Mouse (Mus musculus) thymus, postnatal 4 days (tissue): ENCODE data around the gene Mitf.

Experiments used
- DNase-seq: peaks from one replicate; pipeline ENCODE4 v3.0.0; 2021

Mitf gene

DNA sequence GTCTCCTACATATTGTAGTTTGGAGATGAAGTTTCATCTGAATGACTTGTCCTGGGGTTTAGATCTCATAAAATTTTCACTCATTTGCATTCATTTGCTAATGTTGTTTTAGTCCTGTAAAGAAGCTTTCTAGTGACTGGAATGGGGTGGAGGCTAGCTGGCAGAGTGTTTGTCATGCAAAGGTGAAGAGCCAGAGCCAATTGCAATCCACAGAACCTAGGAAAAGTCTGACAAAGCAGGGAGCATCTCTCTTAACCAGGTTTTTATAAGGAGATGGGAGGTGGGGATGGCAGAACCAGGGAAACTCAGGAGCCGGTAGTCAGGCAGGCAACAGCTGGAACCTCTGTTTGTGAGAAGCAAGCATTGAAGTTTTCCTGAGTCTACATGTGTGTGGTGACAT lies 144.9 kb downstream of the Mitf start:
- no peak for DNase-seq

GRCm38 (mm10) chr6:97952845-97953244 lies 146.0 kb downstream of the Mitf start:
- no peak for DNase-seq

GRCm38 (mm10) chr6:97956121-97956520 lies 149.3 kb downstream of the Mitf start:
- no peak for DNase-seq

DNA sequence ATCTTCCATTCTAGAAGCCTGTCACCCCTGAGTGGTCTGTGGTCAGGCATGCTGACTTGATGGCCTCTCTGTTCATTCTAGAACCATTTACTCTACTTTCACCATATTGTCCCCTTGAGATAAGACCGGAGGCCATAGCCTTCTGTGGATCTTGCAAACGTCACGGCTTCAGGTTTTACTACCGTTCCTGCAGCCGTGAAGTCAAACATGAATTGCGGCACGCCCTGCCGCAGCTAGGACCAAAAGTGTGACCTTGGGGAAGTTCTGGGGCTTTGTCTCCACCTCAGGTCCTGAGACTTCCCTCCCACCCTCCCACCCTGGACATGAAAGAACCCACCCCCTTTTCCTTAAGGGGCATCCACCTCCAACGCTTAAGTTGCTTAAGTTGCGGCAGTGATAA lies 149.8 kb downstream of the Mitf start:
- no peak for DNase-seq

DNA sequence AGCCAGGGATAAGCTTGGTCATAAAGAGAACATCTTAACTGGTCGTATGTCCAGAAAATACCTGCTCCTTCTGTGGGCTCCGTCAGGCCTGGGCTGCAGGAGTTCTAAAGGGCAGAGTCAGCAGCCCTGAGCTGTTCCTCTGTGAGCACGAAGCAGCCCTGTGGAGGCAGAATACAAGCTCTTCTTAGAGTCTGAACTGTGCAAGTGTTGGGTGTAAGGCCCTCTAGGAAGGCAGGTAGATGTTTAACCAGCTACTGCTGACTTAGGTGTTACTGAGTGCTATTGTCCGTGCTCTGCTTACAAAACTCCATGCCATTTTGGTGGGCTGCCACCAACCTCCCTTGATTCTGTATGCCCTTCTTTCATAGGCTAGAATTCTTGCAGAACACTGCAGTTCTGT lies 151.4 kb downstream of the Mitf start:
- no peak for DNase-seq

- no peak for DNase-seq
Observed at GRCm38 (mm10) chr6:97961776-97962175, 154.9 kb downstream of the Mitf start.

- DNase-seq: no peak
Observed at GRCm38 (mm10) chr6:97962311-97962710, 155.5 kb downstream of the Mitf start.

DNA sequence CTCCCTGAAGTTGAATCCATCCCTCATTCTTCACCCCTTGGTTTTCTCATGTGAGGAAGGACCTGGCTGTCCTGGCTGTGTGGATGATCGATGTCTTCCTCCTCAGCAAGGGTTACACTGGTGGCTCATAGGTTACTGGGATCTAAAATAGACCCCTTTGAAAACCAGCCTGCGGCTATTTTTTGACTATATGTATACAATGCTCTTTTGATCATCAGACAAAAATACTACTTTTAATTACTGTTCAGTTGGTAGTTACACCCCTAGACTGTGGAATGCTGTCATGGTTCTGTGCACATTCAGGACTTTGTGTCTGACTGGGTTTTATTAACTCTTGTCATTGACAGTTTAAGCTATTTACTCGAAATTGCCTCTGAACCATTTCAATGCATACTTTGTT lies 157.9 kb downstream of the Mitf start:
- no peak for DNase-seq

- no peak for DNase-seq
Observed at GRCm38 (mm10) chr6:97981668-97982067, 174.8 kb downstream of the Mitf start.

DNA sequence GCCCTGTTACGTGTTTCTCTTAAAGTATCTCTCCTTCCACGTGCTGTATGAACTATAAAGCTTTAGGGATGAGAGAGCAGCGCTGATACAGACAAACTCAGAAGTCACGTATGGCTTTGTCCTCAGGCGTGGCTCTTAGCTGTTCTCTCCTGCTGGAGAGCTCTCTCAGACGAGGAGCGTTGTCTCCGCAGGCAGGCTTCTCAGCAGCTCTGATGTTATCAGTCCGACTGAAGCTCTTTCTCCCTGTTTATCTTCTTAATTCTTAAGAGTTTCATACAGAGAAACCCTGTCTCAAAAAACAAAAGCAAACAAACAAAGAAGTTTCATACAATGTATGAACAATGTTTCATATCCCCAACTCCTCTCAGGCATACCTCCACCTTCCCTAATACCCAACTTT lies 178.8 kb downstream of the Mitf start:
- DNase-seq: no peak

DNA sequence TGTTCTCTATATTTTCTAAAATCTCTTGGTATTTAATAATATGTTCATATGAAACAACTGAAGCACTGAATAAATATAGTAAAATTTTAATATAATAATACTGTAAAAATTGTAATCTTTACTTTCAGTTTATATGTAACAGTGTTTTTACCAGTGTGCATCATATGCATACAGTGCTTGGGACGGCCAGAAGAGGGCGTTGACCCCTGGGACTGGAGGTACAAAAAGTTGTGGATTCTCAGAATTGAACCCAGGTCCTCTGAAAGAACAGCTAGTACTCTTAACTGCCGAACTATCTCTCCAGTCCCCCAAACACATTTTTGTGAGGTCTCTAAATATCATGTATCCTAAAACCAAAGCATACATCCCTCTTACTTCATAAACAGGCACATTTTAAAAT lies 179.6 kb downstream of the Mitf start:
- no peak for DNase-seq

- DNase-seq: no peak
Observed at GRCm38 (mm10) chr6:97993507-97993906, 186.7 kb downstream of the Mitf start.

DNA sequence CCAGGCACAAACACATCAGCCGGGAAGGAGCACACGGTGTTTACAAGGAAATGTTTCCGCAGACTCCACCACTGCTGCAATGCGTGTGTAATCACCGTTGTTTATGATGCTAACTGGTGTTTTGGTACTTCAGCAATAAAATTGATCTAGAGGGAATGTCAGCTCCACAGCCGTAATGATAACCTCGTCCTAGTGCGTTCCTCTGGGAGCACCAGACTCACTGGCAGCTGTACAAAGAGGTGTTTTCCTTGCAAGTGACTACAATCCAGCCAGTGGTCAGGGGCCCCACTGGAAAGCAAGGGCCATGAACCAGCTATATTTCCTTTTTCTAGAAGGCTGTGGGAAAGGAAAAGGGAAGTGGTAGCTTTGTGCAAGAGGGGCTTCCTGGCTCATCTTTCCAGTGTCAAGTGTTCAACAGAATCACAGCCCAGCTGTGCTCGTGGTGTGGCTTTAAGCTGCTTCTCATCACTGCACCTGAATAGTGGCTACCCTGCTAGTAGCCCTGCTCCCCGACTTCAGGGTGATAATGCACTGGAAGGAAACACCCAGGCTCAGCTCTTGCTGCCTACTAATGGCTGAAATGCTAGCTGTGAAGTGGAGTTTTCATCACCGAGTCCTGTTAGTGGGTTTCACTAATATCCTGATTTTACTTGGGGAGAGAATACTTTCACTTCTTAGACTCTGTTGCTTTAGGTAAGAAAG lies 188.9 kb downstream of the Mitf start:
- DNase-seq: no peak

- no peak for DNase-seq
Observed at GRCm38 (mm10) chr6:98001551-98001950, 194.7 kb downstream of the Mitf start.

DNA sequence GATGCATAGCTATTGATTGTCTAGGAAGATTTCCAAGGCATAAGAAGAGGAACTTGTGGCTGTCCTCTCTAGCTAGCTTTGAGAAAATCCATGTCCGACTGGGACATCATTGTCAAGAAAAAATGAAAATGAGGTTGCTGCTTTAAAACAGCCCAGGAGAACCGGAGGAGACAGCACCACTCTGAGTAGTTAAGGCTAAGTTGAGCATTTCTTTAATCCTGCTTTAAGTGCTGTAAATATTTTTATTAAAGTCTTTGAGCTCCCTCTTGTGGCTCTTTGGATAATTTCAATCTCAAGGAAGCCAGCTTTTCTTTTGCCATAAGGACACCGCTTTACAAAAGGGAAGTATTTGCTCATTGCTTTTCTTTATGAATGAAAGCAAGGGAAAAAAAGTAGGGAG lies 196.3 kb downstream of the Mitf start:
- DNase-seq: no peak

DNA sequence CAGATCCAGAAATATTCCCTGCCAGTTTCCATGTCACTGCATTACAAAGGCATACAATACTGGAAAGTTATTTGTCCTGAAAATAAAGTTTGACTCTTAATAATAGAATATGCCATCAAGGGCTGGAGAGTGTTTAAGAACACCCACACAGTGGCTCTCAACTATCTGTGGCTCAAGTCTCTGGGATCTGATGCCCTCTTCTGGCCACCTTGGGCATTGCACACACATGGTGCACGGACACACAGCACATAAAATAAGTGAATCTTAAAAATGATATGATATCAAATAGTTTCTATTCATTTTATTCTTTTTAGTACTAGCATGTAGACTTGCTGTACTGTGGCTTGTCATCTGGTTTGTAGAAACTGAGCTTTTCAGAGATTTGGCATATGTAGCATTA lies 198.7 kb downstream of the Mitf start:
- DNase-seq: peak; percentile 74

- no peak for DNase-seq
Observed at GRCm38 (mm10) chr6:98015066-98015465, 208.2 kb downstream of the Mitf start.

- DNase-seq: no peak
Observed at GRCm38 (mm10) chr6:98015819-98016218, 209.0 kb downstream of the Mitf start.

GRCm38 (mm10) chr6:98023876-98024275 lies 217.0 kb downstream of the Mitf start:
- no peak for DNase-seq

DNA sequence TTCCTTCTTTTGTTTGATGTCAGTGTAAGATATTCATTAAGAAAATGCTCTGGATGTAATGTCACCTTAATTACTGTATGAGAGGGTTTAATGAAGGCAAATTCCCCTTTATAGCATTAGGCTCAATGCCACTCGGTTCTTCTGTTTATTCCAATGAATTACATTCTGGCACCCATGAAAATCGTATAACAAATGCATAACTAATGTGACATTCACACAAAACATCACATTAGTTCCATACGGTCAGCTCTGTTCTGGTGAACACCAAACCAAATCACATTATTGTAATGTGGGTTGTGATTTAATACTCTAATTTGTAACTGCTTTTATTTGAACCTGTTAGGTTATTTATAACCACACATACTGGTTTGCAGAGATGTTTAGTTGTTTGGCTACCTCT lies 231.7 kb downstream of the Mitf start:
- no peak for DNase-seq

GRCm38 (mm10) chr6:98041795-98042194 lies 234.9 kb downstream of the Mitf start:
- DNase-seq: no peak

DNA sequence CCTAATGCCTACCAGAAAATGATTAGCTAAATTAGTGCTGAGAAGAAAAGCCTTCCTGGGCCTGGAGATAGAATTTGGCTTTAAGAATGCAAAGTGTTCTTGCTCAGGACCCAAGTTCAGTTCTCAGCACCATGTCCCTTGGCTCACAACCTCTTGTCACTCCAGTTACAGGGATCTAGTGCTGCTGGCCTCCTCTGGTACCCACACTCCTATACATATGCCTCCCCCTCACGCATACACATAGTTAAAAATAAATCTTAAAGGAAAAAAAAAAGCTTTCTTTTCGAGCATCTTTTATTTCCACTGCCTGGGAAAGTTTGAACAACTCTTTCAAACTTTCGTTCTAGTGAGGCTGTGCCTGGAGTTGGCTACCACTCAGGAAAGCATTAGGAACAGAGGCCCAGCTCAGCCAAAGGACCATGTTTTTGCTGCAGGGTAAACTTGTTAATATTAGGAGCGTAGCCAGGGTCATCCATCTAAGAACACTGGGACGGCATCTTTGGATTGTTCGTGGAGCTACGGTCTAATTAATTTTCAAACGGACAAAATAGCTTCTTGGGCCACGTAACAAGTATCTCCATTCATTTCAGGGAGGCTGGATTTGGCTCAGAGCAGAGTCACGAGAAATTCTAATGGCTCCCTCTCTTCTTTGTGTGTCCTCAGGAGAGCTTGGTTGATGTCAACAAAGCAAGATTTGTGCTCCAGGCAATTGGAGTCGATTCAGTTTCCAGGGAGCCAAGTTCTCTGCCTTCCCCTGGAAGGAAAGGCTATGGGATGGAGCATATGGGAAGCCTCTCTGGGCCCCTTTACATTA lies 239.7 kb downstream of the Mitf start:
- DNase-seq: no peak

- DNase-seq: no peak
Observed at GRCm38 (mm10) chr6:98047741-98048140, 240.9 kb downstream of the Mitf start.

- no peak for DNase-seq
Observed at GRCm38 (mm10) chr6:98048671-98049438, 242.0 kb downstream of the Mitf start.
